Mouse (Mus musculus) natural killer cell, adult 2 months (primary cell): ENCODE measurements around the gene Sept10.

Experiments
- DNase-seq, 2 experiments: peaks; one replicate each; pipeline ENCODE4 v3.0.0; 2022; ENCODE audit warnings: low spot score in 2 of 2

Gene Sept10

GRCm38 (mm10) chr10:59221473-59222270, at the start of gene Sept10, which contains the start of gene Sowahc:
Gene Sept10 (minus strand): TSS chr10:59221847.
Gene Sowahc (plus strand): TSS chr10:59221953.
- DNase-seq = peak; percentile 95 to 97

DNA sequence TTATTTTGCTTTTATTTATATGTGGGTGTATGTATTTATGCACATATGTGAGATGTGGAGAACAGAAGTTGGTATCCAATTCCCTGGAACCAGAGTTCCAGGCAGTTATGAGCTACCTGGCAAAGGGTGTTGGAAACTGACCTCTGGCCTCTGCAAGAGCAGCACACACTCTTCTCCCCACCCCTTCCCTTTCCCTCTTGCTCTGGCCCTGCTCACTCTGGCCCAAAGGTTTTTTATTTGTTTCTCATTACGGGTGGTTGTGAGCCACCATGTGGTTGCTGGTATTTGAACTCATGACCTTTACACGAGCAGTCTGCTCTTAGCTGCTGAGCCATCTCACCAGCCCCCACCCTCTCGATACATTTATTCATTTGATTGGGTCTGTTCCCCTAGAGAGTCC, 47.1 kb upstream of the Sept10 start:
- DNase-seq = no peak

- no peak for DNase-seq
These were observed 46.5 kb upstream of the Sept10 start for GRCm38 (mm10) chr10:59268109-59268508.

- no peak for DNase-seq
These were observed 45.6 kb upstream of the Sept10 start for GRCm38 (mm10) chr10:59267275-59267674.

DNA sequence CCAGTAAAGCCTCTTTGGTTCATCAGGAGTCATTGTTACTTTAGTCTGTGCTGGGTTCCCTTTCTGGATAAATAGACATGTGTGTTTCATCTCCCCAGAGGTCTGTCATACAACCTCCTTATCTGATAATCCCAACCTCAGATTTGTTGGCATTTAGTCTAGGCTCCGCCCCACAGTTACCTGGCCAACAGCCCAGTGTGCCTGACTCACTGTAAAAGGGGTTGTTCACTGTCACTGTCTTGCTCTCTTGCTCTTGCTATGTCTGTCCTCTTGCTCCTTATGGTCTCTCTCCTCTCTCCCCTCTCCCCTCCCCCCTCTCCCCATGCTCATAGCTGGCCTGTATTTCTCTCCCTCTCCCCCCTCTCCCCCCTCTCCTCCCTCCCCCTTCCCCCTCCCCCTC, 44.5 kb upstream of the Sept10 start:
- no peak for DNase-seq

DNA sequence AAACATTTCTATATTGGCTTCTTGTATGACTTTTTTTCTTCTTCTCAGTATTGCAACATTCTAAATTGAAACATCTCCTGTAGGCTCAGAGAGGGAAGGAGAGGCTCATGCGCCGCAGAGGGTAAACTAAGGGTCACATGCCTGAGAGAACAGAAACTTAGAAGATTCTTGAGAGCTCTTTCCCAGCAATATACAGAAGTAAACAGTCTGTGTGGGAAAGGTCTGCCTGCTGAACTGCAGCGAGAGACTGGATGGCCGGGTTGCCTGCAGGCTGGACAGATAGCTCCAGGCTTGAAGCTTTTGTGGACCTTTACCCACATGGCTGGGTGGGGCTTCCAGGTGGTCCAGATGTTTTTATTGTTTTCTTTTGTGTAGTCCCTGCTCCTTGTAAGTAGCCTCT, 44.0 kb upstream of the Sept10 start:
- no peak for DNase-seq

DNA sequence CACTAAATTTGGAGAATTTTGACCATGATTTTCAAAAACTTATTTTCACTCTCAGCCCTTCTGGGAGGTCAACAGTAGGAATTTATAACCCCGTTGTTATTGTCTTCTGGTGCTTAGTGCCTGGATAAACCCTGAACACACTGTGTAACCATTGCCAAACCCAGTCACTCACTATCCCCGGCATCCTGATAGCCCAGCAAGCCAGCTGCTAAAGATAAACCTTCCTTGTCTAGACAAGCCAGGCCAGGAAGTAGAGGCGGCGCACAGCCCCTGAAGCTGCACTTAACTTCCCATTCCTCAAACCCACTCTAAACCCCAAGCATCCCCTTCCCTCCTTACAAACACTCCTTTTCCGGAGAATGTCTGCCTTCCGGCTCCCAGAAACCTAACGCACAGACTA, 43.4 kb upstream of the Sept10 start:
- DNase-seq = no peak

GRCm38 (mm10) chr10:59262979-59263378, 41.3 kb upstream of the Sept10 start:
- DNase-seq = no peak

- no peak for DNase-seq
These were observed 40.4 kb upstream of the Sept10 start for GRCm38 (mm10) chr10:59262021-59262420.

GRCm38 (mm10) chr10:59261603-59262002, 40.0 kb upstream of the Sept10 start:
- DNase-seq = no peak

GRCm38 (mm10) chr10:59259572-59259971, 37.9 kb upstream of the Sept10 start:
- DNase-seq = no peak

GRCm38 (mm10) chr10:59256533-59256932, 34.9 kb upstream of the Sept10 start:
- no peak for DNase-seq

DNA sequence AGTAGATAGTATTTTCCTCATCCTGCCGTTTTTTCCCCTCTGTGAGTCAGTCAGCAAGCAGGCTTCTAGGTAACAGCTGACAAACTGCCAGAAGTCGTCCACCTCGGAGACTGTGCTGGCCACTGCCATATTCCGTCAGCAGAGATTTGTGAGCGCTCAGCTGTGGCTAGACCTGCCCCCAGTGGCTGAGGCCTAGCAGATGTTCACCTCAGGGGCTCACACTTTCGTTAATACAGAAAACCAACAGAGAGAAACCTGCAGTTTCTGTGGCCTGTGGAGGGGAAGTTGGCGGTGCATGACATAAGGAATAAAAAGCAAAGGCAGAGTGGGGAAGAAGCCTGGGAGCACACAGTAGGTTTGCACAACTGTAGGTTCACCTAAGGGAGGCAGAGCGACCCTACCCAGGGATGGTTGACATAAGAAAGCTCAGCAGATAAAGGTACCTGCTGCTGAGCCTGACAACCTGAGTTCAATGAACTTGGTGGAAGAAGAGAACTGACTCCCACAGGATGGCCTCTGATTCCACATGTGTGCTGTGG, 32.0 kb upstream of the Sept10 start:
- no peak for DNase-seq

- DNase-seq = no peak
These were observed 30.7 kb upstream of the Sept10 start for GRCm38 (mm10) chr10:59252396-59252795.

DNA sequence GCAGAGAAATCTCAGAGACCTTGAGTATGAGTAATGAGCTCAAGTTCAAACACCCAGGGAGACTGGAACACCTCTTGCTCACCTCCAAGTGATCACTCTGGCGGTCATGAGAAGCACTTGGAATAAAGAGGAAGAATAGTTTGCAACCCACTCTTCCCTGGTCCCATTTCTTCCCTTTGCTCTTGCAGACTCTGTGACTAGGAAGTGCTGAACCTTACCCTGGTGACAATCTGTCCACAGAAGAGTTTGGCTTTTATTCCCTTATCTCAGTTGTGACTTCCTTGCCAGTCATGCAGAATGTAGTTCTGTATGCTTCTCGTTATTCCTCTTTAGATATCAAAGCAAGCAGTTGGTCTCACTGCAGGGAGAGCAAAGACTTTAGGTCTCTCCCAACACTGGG, 30.3 kb upstream of the Sept10 start:
- no peak for DNase-seq

DNA sequence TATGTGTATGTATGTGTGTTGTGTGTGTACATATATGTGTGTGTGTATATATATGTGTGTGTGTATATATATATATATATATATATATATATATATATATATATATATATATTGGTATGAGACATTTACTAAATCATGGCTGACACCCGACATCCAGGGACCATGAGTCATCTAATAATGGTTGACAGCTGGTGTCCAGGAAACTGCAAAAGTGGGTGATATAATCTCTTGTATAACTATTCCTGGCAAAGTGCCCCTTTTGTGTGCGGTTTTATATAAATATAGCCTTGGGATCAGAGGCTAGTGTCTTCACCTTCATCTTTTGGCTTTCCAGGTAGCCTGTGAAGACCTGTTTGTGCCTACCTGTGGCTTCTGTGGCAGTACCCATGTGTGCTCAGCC, 29.0 kb upstream of the Sept10 start:
- no peak for DNase-seq

DNA sequence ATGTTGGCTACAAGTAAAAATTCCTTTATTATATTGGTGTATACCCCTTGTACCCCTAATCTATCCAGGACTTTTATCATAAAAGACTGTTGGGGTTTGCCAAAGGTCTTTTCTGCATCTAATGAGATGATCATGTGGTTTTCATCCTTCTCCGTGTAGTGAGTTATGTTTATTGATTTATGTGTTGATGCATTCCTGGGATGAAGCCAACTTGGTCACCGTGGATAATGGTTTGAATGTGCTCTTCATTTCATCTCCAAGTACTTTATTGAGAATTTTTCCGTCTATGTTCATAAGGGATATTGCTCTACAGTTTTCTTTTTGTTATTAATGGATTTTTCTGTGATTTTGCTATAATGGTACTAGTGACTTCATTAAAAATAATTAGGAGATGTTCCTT, 27.9 kb upstream of the Sept10 start:
- no peak for DNase-seq

DNA sequence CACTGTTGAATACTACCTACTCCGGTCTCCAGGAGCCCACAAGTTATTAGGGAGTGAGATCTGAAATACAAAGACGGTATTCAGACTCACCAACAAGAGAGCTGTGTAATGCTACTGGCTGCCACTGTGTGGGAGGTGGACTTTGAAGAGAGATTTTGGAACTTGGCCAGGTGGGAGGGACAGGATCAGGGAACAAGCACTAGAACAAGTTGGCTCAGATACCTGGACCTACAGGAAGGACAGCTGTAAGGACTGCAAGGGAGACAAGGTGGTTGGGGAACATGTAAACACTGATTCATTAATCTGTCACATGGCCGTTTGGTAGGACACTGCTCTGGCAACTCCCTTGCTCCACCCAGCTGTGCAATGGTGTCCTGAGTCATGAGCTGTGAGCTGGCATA, 19.5 kb upstream of the Sept10 start:
- no peak for DNase-seq

DNA sequence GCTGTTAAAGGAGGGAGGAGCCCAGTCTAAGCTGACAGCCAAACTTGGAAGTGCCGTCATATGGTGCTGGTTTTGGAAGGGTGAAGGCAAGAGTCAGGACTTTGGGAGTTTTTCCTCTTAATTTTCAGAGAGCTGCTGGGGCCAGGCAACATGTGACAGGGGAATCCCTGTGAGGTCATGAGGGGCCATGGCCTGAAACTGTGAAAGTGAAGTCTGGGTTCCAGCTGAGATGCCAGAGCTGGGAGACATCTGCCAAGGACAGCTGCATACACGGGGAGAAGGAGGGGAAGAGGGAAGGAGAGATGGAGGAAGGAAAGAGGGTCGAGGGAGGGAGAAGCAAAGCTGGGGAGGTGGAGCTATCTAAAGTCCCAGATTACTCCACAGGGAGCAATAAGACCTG, 16.1 kb upstream of the Sept10 start:
- no peak for DNase-seq

- DNase-seq = no peak
These were observed 14.8 kb upstream of the Sept10 start for GRCm38 (mm10) chr10:59236486-59236885.

GRCm38 (mm10) chr10:59235847-59236246, 14.2 kb upstream of the Sept10 start:
- no peak for DNase-seq

- DNase-seq = no peak
These were observed 13.6 kb upstream of the Sept10 start for GRCm38 (mm10) chr10:59235227-59235626.

GRCm38 (mm10) chr10:59229205-59229820, 7.7 kb upstream of the Sept10 start:
- DNase-seq = no peak
